Mouse (Mus musculus) olfactory bulb, adult 2 months (tissue): ENCODE measurements around the gene Cpa2.

Source experiments
- CTCF ChIP-seq: fragments of 200-500 bp; IDR thresholded peaks from 2 replicates; pipeline ENCODE4 v1.5.1; 2012; ENCODE audit warnings: low read depth, mild to moderate bottlenecking, low read length, moderate library complexity; ENCODE audit not compliant: insufficient read depth
- POLR2A ChIP-seq: fragments of 200-500 bp; IDR thresholded peaks from 2 replicates; pipeline ENCODE4 v1.6.1; 2012; ENCODE audit warnings: mild to moderate bottlenecking, low read depth, low read length, moderate library complexity; ENCODE audit not compliant: insufficient read depth

DNA sequence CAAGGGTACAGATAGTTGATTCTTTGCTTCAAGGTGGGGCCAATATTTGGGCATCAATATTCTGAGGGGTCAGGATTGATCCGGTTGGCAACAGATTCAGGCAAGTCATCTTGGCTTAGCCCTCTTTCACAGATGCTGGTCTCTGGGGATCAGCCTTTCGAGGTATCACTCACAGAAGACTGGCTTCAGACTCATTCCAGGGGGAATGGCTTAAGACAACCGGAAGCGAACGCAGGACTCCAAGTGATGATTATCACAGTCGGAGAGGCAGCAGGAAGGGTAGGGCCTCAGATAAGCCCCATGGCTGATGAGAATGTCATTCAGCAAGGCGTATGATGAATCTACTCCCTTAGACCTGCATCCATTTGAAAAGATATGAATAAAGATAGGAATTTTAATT, 53.0 kb downstream of the Cpa2 start:
- no peak for TF ChIP-seq POLR2A
- TF ChIP-seq CTCF, result no peak
